ENCODE assay signal across 15 mouse cellular contexts in genomic region chr13:69562654-69563574, GRCm38 (mm10). TPM values are rescaled to one million over a fixed set of nuclear protein-coding genes. Genes with fewer than 3 reads are reported as not detected.
A peak's percentile ranks its signal among the peaks of the same experiment; 100 is the strongest.
DNase-seq lines count a peak whose midpoint lies in the region; ATAC-seq and TF ChIP-seq lines count a peak whose summit lies in the region.
"Had no signal": no experiment of that assay in that cellular context is flagged by ENCODE, and none has a peak within 500 bp of the region (broad histone marks: within the 10 kb centered on the region; RNA-seq: fewer than 3 reads in every experiment).

No protein-coding gene starts in this region.

- no peak overlapping the region for H3K4me3 ChIP-seq in kidney, adult 2 months (ENCODE audit: insufficient read depth, low read depth, low read length)
- no peak overlapping the region for H3K4me3 ChIP-seq in heart, embryonic 15.5 days
- H3K4me3 ChIP-seq in intestine, embryonic 16.5 days (ENCODE audit: low read length) = no peak overlapping the region
- H3K4me3 ChIP-seq: erythroblast, embryonic 14.5 days; liver, embryonic 12.5 days; neural tube, embryonic 13.5 days had no signal

- TF ChIP-seq CTCF in kidney, adult 2 months (conservative IDR thresholded peaks at IDR 0.05; ENCODE audit: insufficient read depth, insufficient read length, low read depth, low read length) = no peak

- no peaks in the 10 kb centered on the region for H3K36me3 ChIP-seq in kidney, adult 2 months (ENCODE audit: control insufficient read depth, insufficient read depth, low read length)
- H3K36me3 ChIP-seq in heart, embryonic 15.5 days = no peaks in the 10 kb centered on the region
- no peaks in the 10 kb centered on the region for H3K36me3 ChIP-seq in intestine, embryonic 16.5 days (ENCODE audit: control insufficient read depth, insufficient read depth, low read length)
- H3K36me3 ChIP-seq: liver, embryonic 12.5 days; neural tube, embryonic 13.5 days had no signal

- peak overlapping the region; percentile 26; the same call in 1 of the 2 replicates for H3K4me2 ChIP-seq in heart, embryonic 15.5 days
- peak overlapping the region; percentile 27 for H3K4me2 ChIP-seq in intestine, embryonic 16.5 days (ENCODE audit: low read depth, low read length)
- H3K4me2 ChIP-seq: hindbrain, embryonic 14.5 days; liver, embryonic 12.5 days; neural tube, embryonic 13.5 days had no signal

- ATAC-seq in heart, embryonic 15.5 days (replicated peaks; ENCODE audit: insufficient number of reproducible peaks, insufficient read depth, low FRiP score, low read depth) = peak; percentile 91
- ATAC-seq in intestine, embryonic 16.5 days = peak; percentile 75
- ATAC-seq: forebrain, embryonic 16.5 days; liver, embryonic 12.5 days had no signal

- no peaks in the 10 kb centered on the region for H3K9me3 ChIP-seq in heart, embryonic 15.5 days (replicated peaks)
- no peaks in the 10 kb centered on the region for H3K9me3 ChIP-seq in intestine, embryonic 16.5 days (ENCODE audit: control insufficient read depth, low read length)
- H3K9me3 ChIP-seq: liver, embryonic 12.5 days; neural tube, embryonic 13.5 days had no signal

- no peak for DNase-seq in kidney, adult 2 months
- DNase-seq in kidney, postnatal 36 days = no peak
- peak; percentile 56 to 76 for DNase-seq in heart, adult 18-20 months
- no peak for DNase-seq in lung, postnatal 10 days
- DNase-seq in cerebellum, adult 9-10 months = no peak
- no peak for DNase-seq in left cerebral cortex, adult 11 months (ENCODE audit: low spot score)
- DNase-seq: cerebellum, postnatal 14 days; gastrocnemius, postnatal 10 days had no signal

- TF ChIP-seq POLR2A in kidney, adult 2 months (IDR thresholded peaks at IDR 0.05; ENCODE audit: low read depth, low read length) = no peak

- peak overlapping the region; percentile 4 for H3K27ac ChIP-seq in kidney, adult 2 months (ENCODE audit: insufficient read depth, low read depth, low read length)
- H3K27ac ChIP-seq in heart, embryonic 15.5 days = 0 out of 2 replicates have a peak overlapping the region, but pooled peaks have one; percentile 10
- H3K27ac ChIP-seq in intestine, embryonic 16.5 days (ENCODE audit: low read length) = 0 out of 2 replicates have a peak overlapping the region, but pooled peaks have one; percentile 17
- H3K27ac ChIP-seq: hindbrain, embryonic 14.5 days; liver, embryonic 12.5 days; neural tube, embryonic 13.5 days had no signal

- no peaks in the 10 kb centered on the region for H3K27me3 ChIP-seq in kidney, adult 2 months (replicated peaks; ENCODE audit: control insufficient read depth, insufficient read depth, low read length)
- H3K27me3 ChIP-seq in heart, embryonic 15.5 days = no peaks in the 10 kb centered on the region
- no peaks in the 10 kb centered on the region; the same call in 1 of the 2 replicates for H3K27me3 ChIP-seq in intestine, embryonic 16.5 days (replicated peaks; ENCODE audit: control insufficient read depth, insufficient read depth, low read length)
- H3K27me3 ChIP-seq: liver, embryonic 12.5 days; neural tube, embryonic 13.5 days had no signal

- H3K9ac ChIP-seq in heart, embryonic 15.5 days = no peak overlapping the region
- no peak overlapping the region for H3K9ac ChIP-seq in intestine, embryonic 16.5 days (ENCODE audit: low read depth, low read length)
- H3K9ac ChIP-seq: hindbrain, embryonic 14.5 days; liver, embryonic 12.5 days; neural tube, embryonic 13.5 days had no signal

- 34% methylated on average over 12 of the region's 12 CpGs for WGBS in kidney, adult 2 months
- 37% methylated on average over 12 of the region's 12 CpGs for WGBS in heart, embryonic 15.5 days
- 60% methylated on average over 12 of the region's 12 CpGs for WGBS in intestine, embryonic 16.5 days

- H3K4me1 ChIP-seq in kidney, adult 2 months (ENCODE audit: control insufficient read depth, insufficient read depth, low read length) = peaks cover 11% of the 10 kb centered on the region; the same call in 1 of the 2 replicates
- peaks cover 31% of the 10 kb centered on the region for H3K4me1 ChIP-seq in heart, embryonic 15.5 days (replicated peaks)
- peaks cover 10% of the 10 kb centered on the region for H3K4me1 ChIP-seq in intestine, embryonic 16.5 days (ENCODE audit: control insufficient read depth, insufficient read depth, low read length)

RNA-seq across cellular contexts. Expression of gene Tent4a, which starts 28.5 kb away (rescaled TPM):
- 15.8 and 16.7 TPM in 2 replicates for polyA plus RNA-seq in kidney, adult 2 months (2012; rRNA removed)
- 10 to 100 TPM; 10.4 to 11.1 TPM for total RNA-seq in heart, adult 18-20 months (2021)
- polyA plus RNA-seq in heart, embryonic 15.5 days (2015; fragmentation: Nextera tagmentation; extraction: Ambion mirVana) = 3.1 and 4.0 TPM in 2 replicates
- 2.7 and 3.7 TPM in 2 replicates for polyA plus RNA-seq in intestine, embryonic 16.5 days (2015; fragmentation: Nextera tagmentation; extraction: Ambion mirVana)

RNA-seq across cellular contexts. Expression of gene Nsun2, which starts 29.4 kb away (rescaled TPM):
- polyA plus RNA-seq in kidney, adult 2 months (2012; rRNA removed) = 47.9 and 51.6 TPM in 2 replicates
- total RNA-seq in heart, adult 18-20 months (2021) = 10 to 100 TPM; 47.1 to 49.1 TPM
- 53.0 and 73.0 TPM in 2 replicates for polyA plus RNA-seq in heart, embryonic 15.5 days (2015; fragmentation: Nextera tagmentation; extraction: Ambion mirVana)
- 101 and 115 TPM in 2 replicates for polyA plus RNA-seq in intestine, embryonic 16.5 days (2015; fragmentation: Nextera tagmentation; extraction: Ambion mirVana)

RNA-seq across cellular contexts. Expression of gene Srd5a1, which starts 48.3 kb away (rescaled TPM):
- 13.9 and 15.7 TPM in 2 replicates for polyA plus RNA-seq in kidney, adult 2 months (2012; rRNA removed)
- total RNA-seq in heart, adult 18-20 months (2021) = under 1 TPM; 0.31 to 0.35 TPM
- 6.9 and 8.1 TPM in 2 replicates for polyA plus RNA-seq in heart, embryonic 15.5 days (2015; fragmentation: Nextera tagmentation; extraction: Ambion mirVana)
- polyA plus RNA-seq in intestine, embryonic 16.5 days (2015; fragmentation: Nextera tagmentation; extraction: Ambion mirVana) = 17.5 and 18.1 TPM in 2 replicates

Comparison
In these comparisons a context has a peak if more than half of its experiments do, and no peak if none do; other contexts are left out.
1. DNase-seq: peak in heart, adult 18-20 months (2 of 2); none in kidney, adult 2 months (single experiment), kidney, postnatal 36 days (0 of 2), lung, postnatal 10 days (single experiment), cerebellum, adult 9-10 months (single experiment) and left cerebral cortex, adult 11 months (single experiment).
2. Peak in every context shown above with its lines, with median percentiles within 50 percentile points of each other: H3K27ac ChIP-seq.